Mouse (Mus musculus): ENCODE measurements around the gene Phb. TPM values are rescaled to one million over a fixed set of nuclear protein-coding genes. Genes with fewer than 3 reads are reported as not detected.
A peak's percentile ranks its signal among the peaks of the same experiment; 100 is the strongest.

Gene Phb
- 332 and 338 TPM in 2 replicates for total RNA-seq (2021)
- long read RNA-seq, experiment 1, transcript Phb-204 (7 exons, 1,799 nt): major isoform, 628 of 684 reads
- long read RNA-seq, experiment 1, partial matches to known transcripts: 25 of 684 reads
- long read RNA-seq, experiment 1, other reads (novel, unspliced or antisense): 30 of 684 reads
- long read RNA-seq, experiment 2, transcript Phb-204 (7 exons, 1,799 nt): major isoform, 482 of 564 reads
- long read RNA-seq, experiment 2, partial matches to known transcripts: 42 of 564 reads
- long read RNA-seq, experiment 2, other reads (novel, unspliced or antisense): 38 of 564 reads

- DNase-seq: peak; percentile 94
Observed at GRCm38 (mm10) chr11:95666529-95667149, at the start of gene Phb. Phb (plus strand) TSS chr11:95666957.

- DNase-seq: peak; percentile 85
Observed at GRCm38 (mm10) chr11:95617785-95618465, 48.8 kb upstream of the Phb start.

GRCm38 (mm10) chr11:95619081-95619480 lies 47.7 kb upstream of the Phb start:
- no peak for DNase-seq

- no peak for DNase-seq
Observed at GRCm38 (mm10) chr11:95619886-95620444, 46.8 kb upstream of the Phb start.

GRCm38 (mm10) chr11:95621010-95621409 lies 45.7 kb upstream of the Phb start:
- no peak for DNase-seq

- DNase-seq: no peak
Observed at GRCm38 (mm10) chr11:95621541-95622130, 45.1 kb upstream of the Phb start.

GRCm38 (mm10) chr11:95622426-95622825 lies 44.3 kb upstream of the Phb start:
- DNase-seq: no peak

- DNase-seq: no peak
Observed at GRCm38 (mm10) chr11:95630558-95630957, 36.2 kb upstream of the Phb start.

- no peak for DNase-seq
Observed at GRCm38 (mm10) chr11:95631301-95631700, 35.5 kb upstream of the Phb start.

- no peak for DNase-seq
Observed at GRCm38 (mm10) chr11:95632474-95632873, 34.3 kb upstream of the Phb start.

GRCm38 (mm10) chr11:95633512-95634000 lies 33.2 kb upstream of the Phb start:
- DNase-seq: no peak

GRCm38 (mm10) chr11:95635030-95635429 lies 31.7 kb upstream of the Phb start:
- DNase-seq: no peak

- DNase-seq: no peak
Observed at GRCm38 (mm10) chr11:95640751-95641150, 26.0 kb upstream of the Phb start.

GRCm38 (mm10) chr11:95642534-95643280 lies 24.1 kb upstream of the Phb start:
- no peak for DNase-seq

GRCm38 (mm10) chr11:95643856-95644255 lies 22.9 kb upstream of the Phb start:
- DNase-seq: no peak

GRCm38 (mm10) chr11:95644381-95644780 lies 22.4 kb upstream of the Phb start:
- DNase-seq: no peak

GRCm38 (mm10) chr11:95645397-95646153 lies 21.2 kb upstream of the Phb start:
- peak; percentile 53 for DNase-seq

- DNase-seq: no peak
Observed at GRCm38 (mm10) chr11:95646154-95646490, 20.6 kb upstream of the Phb start.

GRCm38 (mm10) chr11:95647791-95648190 lies 19.0 kb upstream of the Phb start:
- DNase-seq: no peak

GRCm38 (mm10) chr11:95648827-95649226 lies 17.9 kb upstream of the Phb start:
- peak; percentile 88 for DNase-seq

GRCm38 (mm10) chr11:95649560-95649959 lies 17.2 kb upstream of the Phb start:
- DNase-seq: no peak

Measured in adrenal gland, postnatal 14 days (tissue).